Mouse (Mus musculus) thymus, adult 18-20 months (tissue): Measurements from ENCODE around the gene Edf1.
A peak's percentile ranks its signal among the peaks of the same experiment; 100 is the strongest.
"Not testable (repeated sequence)": the region's sequence is repeated elsewhere in the genome, so short reads cannot be mapped to it uniquely, and the experiment has no call there.

Experiments used
- DNase-seq, 2 experiments: peaks; one replicate each; pipeline ENCODE4 v3.0.0; 2022; ENCODE audit warnings: mixed read lengths in 2 of 2

Gene Edf1

DNA sequence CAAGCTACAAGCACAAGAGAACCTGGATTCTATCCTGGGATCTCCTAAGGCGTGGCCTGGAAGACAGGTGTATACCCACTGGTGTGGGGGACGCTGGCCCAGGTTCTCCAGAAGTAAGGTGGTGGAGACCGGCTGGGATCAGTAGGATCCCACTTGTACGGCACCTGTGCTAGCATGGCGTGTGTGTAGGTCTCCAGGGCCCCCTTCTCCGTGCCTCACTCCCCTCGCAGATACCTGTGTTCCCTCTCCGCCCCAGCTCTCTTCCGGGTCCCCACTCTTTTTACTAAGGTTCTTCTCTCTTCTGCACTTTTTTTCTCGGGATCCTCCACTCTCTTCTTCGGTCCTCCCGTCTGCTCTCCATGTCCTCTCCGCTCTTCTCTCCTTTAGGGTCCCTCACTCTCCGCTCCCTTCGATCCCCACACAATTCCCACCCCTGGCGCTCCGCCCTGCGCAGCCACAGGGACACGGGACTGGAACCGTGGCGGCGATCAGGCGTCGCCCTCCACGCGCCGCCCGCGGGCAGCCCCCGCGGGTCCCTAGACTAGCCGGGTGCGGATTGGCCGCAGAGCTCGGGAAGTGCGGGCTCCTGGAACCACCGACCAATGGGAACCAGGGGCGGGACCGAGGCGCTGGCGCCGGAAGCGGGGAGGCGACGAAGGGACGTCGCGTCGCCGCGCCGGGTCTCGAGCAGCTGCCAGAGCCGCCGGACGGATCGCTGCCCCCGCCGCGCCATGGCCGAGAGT, at the start of gene Edf1:
Gene Edf1, plus strand, starts transcription at position 627 of the 743 bp plus-strand sequence.
- peak; percentile 90 to 92 for DNase-seq

- no peak for DNase-seq
These were observed 47.7 kb upstream of the Edf1 start for GRCm38 (mm10) chr2:25509912-25510311.

GRCm38 (mm10) chr2:25526510-25527302, 30.9 kb upstream of the Edf1 start:
- DNase-seq: no peak

- no peak for DNase-seq
These were observed 23.9 kb upstream of the Edf1 start for GRCm38 (mm10) chr2:25533707-25534106.

DNA sequence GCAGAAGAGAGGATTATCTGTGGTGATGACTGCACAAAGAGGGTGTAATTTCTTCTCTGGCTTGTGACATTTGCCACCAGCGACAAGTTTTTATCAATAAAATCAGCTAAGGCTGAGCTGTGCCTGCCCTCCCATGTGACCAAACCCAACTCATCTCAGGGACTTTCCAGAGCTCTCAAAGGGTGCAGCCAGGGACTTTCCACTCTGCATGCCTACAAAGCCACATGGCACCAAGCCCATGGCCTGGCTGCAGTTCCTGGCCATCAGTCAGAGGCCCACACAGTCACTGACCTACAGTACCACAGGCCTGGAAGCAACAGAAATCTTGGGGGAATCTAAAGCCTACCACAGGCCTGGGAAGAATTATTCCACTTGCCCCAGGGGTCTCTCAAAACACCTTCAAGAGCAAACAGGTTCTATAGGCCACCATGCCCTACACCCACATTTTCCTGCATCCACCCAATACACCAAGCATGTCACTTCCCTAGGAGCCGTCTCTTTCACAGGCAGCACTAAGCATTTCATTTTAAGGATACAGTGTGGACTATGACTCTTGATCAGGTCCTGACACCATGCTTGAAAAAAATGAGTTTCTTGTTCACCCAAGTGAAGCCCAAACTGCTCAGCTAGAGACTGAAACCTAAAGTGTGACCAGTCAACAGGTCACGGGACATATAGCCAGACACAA, 23.3 kb upstream of the Edf1 start:
- peak; percentile 21 to 52 for DNase-seq

DNA sequence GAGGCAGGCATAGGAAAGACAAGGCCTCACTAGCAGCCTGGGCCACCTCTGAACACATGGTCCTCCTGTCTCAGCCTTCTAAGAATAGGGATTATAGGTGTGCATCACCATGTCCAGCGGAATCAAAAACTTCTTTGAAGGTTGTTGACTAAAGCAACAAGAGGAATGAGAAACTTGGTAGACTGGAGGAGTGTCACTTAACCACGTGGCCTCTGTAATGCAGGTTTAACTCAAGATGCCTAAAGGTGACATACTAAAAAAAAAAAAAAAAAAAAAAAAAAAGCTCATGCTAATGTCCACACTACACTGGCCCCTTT, 22.8 kb upstream of the Edf1 start:
- DNase-seq: no peak

DNA sequence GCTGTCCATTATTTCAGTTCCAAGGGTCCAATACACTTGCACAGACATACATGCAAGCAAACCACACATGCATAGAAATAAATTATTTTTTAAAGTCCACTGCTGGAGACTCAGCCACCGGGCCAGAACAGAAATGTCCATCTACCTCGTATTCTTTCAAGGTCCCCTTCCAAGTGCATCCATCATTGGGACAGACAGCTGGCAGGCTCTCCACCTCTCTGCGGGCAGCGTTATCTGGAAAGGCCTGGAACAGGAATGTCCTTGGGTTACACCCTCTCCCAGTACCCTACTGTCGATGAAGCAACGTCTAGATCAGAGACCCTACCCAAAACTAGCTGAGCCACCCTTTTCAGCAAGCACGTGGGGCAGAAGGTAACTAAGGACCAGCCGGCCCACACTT, 21.1 kb upstream of the Edf1 start:
- no peak for DNase-seq

GRCm38 (mm10) chr2:25540541-25540948, 17.1 kb upstream of the Edf1 start:
- DNase-seq: no peak

GRCm38 (mm10) chr2:25541644-25542367, 15.8 kb upstream of the Edf1 start:
- no peak for DNase-seq

GRCm38 (mm10) chr2:25545996-25546810, 11.4 kb upstream of the Edf1 start:
- no peak for DNase-seq

DNA sequence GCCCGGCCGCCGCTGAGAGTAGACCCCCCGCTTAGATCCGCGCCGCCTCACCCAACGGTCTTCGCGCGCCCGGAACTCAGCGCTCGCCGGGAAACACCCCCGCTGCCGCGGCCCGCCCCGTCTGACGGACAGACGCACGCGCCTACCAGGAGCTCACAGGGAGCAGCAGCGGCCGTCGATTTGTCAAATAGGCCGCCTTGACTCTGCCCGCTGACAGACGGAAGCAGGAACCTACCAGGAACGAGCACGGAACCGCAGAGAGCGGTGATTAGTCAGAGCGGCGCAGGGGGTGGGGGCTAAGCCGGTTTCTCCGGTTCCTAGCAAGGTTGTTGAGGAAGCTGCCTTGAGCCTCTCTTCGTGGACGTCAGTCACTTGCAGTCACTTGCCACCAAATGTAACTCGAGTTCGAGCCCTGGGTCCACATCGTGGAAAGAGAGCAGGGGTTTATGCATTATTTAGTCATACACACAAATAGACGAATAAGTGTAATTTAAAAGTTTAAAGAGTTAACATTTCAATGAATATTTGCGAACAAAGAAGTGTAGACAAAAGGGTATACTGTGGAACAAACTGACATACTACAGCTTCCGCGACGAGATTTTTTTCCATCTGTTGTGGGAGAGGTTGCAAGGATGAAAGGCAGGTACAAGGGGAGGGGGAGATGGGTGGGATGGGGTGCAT, 10.7 kb upstream of the Edf1 start, which contains the start of gene Traf2:
Gene Traf2, minus strand, starts transcription at position 130 of the 681 bp plus-strand sequence.
- peak; percentile 99 for DNase-seq

DNA sequence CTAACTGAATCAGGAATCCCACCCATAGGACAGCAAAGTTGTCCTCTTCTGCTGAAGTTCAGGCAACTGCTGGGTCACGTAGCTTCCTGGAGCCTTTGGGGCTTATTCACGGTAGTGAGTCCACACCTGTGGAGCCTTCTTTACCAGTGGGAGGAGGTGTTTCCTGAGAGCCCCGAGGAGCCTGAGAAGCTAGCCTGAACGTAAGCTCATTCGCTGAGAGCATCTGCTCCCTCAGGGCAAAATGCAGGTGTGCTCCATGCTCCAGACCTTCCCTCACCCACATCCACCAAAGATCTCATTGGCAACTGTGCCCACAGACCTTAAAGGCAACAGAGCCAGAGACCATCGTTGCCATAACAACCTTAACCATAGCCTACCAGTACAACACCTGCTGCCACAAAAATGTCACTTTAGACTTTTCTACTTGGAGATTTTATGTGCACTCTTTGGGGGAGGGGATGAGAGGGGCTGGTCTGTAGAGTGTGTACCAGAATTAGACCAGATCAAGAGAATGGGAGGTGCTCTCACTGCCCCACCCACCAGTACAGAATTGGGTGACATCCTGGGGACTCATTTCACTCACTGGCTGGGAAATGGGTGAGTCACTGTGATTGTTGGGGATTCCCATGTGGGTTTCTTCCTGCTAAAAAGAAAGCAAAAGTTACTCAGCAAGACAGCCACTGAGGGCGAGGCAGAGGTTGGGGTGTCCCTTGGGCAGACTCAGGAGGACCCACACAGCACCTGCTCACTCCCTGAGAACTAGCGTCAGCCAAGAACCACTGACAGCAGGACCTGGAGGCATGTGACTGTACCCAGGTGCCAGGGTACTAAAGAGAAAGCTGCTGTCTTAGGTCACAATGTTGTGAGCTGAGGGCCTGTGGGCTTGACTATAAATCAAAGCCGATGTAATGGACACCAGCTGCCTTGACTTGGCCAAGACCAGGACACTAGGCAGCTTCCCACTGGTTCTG, 8.3 kb upstream of the Edf1 start:
- DNase-seq: peak; percentile 75 to 92

GRCm38 (mm10) chr2:25551186-25551585, 6.5 kb upstream of the Edf1 start:
- DNase-seq: peak; percentile 41 to 66

- not testable (repeated sequence) for DNase-seq
These were observed 4.4 kb upstream of the Edf1 start for GRCm38 (mm10) chr2:25553171-25553786.

DNA sequence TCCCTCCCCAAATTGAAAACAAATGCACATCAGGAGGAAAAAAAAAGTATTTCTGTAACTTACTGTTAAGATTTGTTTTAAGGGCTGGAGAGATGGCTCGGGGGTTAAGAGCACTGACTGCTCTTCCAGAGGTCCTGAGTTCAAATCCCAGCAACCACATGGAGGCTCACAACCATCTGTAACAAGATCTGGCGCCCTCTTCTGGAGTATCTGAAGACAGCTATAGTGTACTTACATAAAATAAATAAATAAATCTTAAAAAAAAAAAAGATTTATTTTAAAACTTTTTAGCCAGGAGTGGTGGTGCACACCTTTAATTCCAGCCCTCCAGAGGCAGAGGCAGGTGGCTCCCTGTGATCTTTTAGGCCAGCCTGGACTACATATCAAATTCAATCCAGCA, 2.2 kb upstream of the Edf1 start:
- not testable (repeated sequence) for DNase-seq

DNA sequence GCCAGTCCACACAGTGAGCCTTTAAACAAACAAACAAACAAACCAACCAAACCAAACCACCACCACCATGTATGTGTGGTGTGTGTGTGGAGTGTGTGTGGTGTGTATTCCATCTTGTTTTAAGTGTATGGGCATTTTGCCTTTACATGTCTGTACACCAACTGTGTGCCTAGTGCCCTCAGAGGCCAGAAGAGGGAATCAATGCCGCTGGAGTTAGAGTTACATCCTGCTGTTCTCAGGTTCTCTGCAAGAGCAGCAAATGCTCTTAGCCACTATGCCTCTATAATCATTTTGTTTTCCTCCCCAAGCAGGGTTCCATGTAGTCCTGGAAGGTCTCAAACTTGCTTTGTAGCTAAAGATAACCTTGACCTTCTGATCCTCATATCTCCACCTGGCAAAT, 1.4 kb upstream of the Edf1 start:
- no peak for DNase-seq

GRCm38 (mm10) chr2:25557964-25558360, 315 bp downstream of the Edf1 start:
- no peak for DNase-seq

- no peak for DNase-seq
These were observed 1.1 kb downstream of the Edf1 start for GRCm38 (mm10) chr2:25558774-25559173.

DNA sequence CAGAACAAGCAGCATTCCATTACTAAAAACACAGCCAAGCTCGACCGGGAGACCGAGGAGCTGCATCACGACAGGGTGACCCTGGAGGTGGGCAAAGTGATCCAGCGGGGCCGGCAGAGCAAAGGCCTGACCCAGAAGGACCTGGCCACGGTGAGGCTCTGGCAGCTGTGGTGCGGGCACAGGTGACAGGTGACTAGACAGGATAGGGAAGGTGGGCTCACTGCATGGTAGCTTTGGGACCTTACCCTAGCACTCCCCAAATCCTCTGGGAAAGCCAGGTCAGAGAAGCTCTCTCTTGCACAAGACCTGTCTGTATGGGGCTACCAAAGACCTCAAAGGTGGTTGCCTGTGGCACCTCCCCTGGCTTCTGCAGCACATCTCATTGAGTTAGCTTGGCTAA, 2.9 kb downstream of the Edf1 start:
- DNase-seq: no peak

DNA sequence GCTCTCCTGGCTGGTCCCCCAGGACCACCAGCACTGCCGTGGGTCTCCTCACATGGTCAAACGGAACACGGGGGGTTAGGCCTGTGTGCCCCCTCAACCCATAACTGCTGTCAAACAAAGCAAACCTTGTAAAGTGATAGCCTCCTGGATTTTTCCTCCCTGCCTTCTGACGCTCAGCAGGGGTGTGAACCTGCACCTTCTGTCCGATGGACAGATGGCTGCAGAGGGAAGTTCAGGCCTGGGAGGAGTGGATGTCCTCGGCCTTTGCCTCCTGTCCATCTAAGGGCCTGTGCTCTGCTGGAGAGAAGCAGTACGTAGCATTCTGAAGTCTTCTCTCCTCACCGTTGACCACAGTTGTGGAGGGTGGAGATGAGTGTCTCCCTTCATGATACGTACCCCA, 4.3 kb downstream of the Edf1 start:
- DNase-seq: no peak
